Mouse (Mus musculus) embryo, embryonic 10 days (tissue): ENCODE data around the gene Col16a1.
A peak's percentile ranks its signal among the peaks of the same experiment; 100 is the strongest.

Source experiments
- DNase-seq: peaks from one replicate; pipeline ENCODE4 v3.0.0-alpha.2; 2015; ENCODE audit warnings: low spot score

Gene Col16a1

GRCm38 (mm10) chr4:130047331-130048202, at the start of gene Col16a1:
Gene Col16a1, plus strand, starts transcription at chr4:130047840.
- DNase-seq, result peak; percentile 86

GRCm38 (mm10) chr4:129998124-129998523, 49.5 kb upstream of the Col16a1 start:
- no peak for DNase-seq

- no peak for DNase-seq
These were observed 45.9 kb upstream of the Col16a1 start for GRCm38 (mm10) chr4:130001710-130002109.

GRCm38 (mm10) chr4:130002157-130002556, 45.5 kb upstream of the Col16a1 start:
- DNase-seq, result no peak

GRCm38 (mm10) chr4:130005593-130005992, 42.0 kb upstream of the Col16a1 start:
- no peak for DNase-seq

GRCm38 (mm10) chr4:130006533-130006932, 41.1 kb upstream of the Col16a1 start:
- DNase-seq, result peak; percentile 69

- no peak for DNase-seq
These were observed 38.6 kb upstream of the Col16a1 start for GRCm38 (mm10) chr4:130009043-130009442.

GRCm38 (mm10) chr4:130010723-130011122, 36.9 kb upstream of the Col16a1 start:
- DNase-seq, result no peak

GRCm38 (mm10) chr4:130012234-130012633, 35.4 kb upstream of the Col16a1 start:
- DNase-seq, result no peak

GRCm38 (mm10) chr4:130013111-130013510, 34.5 kb upstream of the Col16a1 start:
- DNase-seq, result no peak

GRCm38 (mm10) chr4:130016010-130016409, 31.6 kb upstream of the Col16a1 start:
- DNase-seq, result no peak

- DNase-seq, result no peak
These were observed 30.5 kb upstream of the Col16a1 start for GRCm38 (mm10) chr4:130017036-130017674.

GRCm38 (mm10) chr4:130022952-130023351, 24.7 kb upstream of the Col16a1 start:
- no peak for DNase-seq

GRCm38 (mm10) chr4:130023511-130024231, 24.0 kb upstream of the Col16a1 start:
- no peak for DNase-seq

GRCm38 (mm10) chr4:130025544-130025943, 22.1 kb upstream of the Col16a1 start:
- DNase-seq, result peak; percentile 47

GRCm38 (mm10) chr4:130031146-130031545, 16.5 kb upstream of the Col16a1 start:
- no peak for DNase-seq

- no peak for DNase-seq
These were observed 14.1 kb upstream of the Col16a1 start for GRCm38 (mm10) chr4:130033496-130033895.

- DNase-seq, result peak; percentile 58
These were observed 11.5 kb upstream of the Col16a1 start for GRCm38 (mm10) chr4:130036112-130036511.

GRCm38 (mm10) chr4:130036573-130037401, 10.9 kb upstream of the Col16a1 start:
- DNase-seq, result peak; percentile 65

GRCm38 (mm10) chr4:130039351-130039750, 8.3 kb upstream of the Col16a1 start:
- no peak for DNase-seq

GRCm38 (mm10) chr4:130041076-130041475, 6.6 kb upstream of the Col16a1 start:
- no peak for DNase-seq

- DNase-seq, result no peak
These were observed 3.4 kb upstream of the Col16a1 start for GRCm38 (mm10) chr4:130044211-130044610.
